Mouse (Mus musculus): ENCODE measurements around the gene Cux1.

Cux1 gene

DNA sequence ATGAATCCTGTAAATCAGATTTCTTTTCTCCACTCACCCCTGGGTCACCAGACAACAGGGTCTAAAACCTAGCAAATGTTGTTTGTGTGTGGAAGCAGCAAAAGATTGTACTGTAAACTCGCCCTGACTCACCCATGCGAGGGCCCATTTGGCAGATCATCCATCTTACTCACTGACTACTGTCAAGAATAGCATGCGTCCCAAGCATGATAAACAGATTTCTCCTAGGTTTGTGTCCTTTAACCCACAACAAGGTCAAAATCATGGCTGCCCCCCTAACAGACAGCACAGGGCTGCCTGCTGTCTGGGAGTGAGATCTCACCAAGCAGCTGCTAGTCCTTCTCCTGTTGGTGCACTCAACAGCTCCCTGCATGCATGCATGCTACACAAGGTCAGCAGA, 277.5 kb downstream of the Cux1 start:
- in situ Hi-C loops (cut with MboI; ENCODE audit: unreplicated experiment in 2 of 2), result loop anchor here in 1 of 2 experiments (25.0 kb wide), 1 partner anchor 423 kb away; no protein-coding TSS in a partner anchor

DNA sequence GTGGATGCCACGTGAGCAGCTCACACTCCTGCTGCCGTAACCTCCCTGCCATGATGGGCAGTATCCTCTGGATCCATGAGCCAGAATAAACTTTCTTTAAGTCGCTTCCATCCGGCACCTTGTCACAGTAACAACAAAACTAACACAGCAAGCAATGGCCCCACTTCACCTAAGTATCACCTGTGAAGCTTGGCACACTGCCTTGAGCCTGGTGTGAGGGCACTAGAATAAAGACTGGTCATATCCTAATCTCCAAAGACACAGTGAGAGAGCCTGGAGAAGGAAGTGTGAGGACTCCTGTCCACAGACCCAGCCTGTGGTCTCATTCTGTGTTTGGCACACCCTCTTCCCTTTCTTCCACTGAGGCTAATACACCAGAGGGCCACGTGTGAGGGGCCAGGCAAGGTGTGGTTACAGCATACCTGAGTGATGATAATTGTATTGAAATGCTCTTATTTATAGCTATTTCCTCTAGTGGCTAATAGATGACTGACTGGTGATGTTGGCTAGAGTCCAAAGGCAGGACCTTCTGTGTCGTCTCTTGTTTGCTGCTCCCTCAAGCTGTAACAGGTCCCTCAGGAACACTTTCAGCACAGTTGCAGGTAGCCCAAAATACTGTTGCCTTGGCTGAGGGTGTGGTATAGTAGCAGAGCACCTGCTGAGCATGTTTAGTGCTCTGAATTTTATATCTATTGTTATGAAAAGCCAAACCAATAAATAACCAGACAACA, 278.8 kb downstream of the Cux1 start:
- in situ Hi-C loops (cut with MboI; ENCODE audit: unreplicated experiment in 2 of 2), result loop anchor here in 1 of 2 experiments (25.0 kb wide), 1 partner anchor 424 kb away; no protein-coding TSS in a partner anchor

DNA sequence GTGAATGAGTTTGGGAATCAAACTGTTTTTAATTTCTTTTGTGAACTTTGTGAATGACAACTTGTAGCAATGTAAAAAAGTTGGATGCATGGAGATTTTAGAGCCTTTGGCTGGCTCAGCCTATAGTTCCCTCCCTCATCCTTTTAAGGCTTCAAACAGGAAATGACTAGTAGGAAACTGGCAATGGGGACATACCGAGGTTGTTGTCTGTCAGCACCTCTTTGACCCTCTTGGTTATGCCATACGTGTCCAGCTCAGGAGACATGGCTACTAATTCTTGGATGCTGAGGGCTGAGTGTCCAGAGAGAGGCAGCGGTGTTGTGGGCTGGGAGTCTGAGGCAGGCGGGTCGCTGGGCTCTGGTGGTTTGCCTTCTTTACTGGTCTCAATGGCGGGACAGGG, 280.7 kb downstream of the Cux1 start:
- in situ Hi-C loops (cut with MboI; ENCODE audit: unreplicated experiment in 2 of 2), result loop anchor here in 1 of 2 experiments (25.0 kb wide), 1 partner anchor 426 kb away; no protein-coding TSS in a partner anchor

DNA sequence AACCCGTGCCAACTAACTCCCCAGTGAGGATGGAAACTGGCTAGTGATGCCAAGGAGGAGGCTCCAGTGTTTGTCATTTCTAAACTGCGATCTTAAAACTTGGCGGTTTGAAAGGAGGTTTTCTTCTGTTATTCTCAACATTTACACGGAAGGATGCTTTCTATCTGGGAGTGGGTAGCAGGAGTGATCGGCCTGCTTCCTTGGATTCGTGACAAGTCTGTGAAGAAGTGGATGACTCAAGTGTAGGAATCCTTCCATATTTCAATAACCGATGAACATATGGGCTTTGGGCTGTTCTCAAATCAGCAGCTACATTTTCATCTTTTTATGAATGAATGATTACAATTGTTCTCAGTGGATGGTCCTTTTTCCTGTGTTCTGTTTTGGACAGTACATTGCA, 282.2 kb downstream of the Cux1 start:
- in situ Hi-C loops (cut with MboI; ENCODE audit: unreplicated experiment in 2 of 2), result loop anchor here in 1 of 2 experiments (25.0 kb wide), 1 partner anchor 427 kb away; no protein-coding TSS in a partner anchor

DNA sequence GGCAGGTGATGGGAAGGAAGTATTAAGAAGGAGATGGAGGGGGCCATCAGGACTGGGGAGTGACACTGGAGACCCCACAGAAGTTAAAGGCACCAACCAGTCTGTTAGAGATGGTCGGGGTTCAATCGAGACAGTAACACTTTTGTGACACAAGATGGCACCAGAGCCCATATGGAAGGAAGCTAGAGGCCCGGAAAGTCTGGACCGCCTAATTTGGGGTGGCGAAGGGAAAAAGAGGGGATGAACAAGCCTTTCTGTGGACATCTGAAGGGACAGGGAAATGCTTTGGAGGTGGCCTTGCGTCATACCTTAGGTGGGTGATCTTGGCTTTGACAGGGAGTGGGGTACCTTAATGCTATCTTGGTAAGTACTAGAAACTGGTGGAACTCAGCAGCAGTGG, 285.9 kb downstream of the Cux1 start:
- in situ Hi-C loops (cut with MboI; ENCODE audit: unreplicated experiment in 2 of 2), result loop anchor here (5.0 to 25.0 kb wide), 3 partner anchors 286 to 431 kb away; partner anchors contain the start of gene Cux1 (in 1 of the 2)

DNA sequence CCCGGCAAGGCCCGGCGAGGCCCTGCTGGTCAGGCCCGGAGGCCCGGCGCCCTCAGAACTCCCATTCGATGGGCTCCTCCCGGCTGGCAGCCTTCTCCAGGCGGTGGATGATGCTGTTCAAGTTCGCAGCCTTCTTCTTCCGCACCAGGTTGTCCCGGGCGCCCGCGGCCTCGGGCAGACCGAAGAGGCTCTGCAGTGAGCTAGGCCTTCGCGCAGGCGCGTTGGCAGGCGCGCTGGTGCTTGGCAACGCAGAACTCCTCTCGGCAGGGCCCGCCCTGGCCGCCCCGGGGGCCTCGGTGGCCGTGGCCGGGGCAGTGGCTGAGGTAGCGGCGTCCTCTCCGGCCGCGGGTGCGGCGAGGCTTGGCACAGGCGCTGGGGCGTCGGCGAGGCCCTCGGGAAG, 292.6 kb downstream of the Cux1 start:
- in situ Hi-C loops (cut with MboI; ENCODE audit: unreplicated experiment in 2 of 2), result loop anchor here in 1 of 2 experiments (25.0 kb wide), 1 partner anchor 438 kb away; no protein-coding TSS in a partner anchor

DNA sequence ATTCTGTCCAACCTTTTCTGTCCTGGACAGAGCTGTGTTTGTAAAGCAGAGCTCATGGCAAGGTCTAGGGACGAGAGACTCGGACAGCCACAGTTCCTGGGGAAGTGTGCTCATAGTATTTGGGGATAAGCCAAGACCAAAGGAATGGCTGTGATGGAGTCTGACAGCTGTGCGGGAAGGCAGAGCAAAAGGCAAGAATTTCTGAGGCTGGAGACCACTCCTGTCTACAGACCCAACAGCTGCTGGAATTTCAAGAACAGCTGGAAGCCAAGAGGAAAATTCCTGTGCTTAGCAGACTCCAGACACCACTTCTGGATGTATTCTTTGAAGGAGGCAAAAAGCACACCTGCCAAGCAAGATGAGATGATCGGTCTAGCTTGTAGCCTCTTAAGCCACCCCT, 297.4 kb downstream of the Cux1 start:
- in situ Hi-C loops (cut with MboI; ENCODE audit: unreplicated experiment in 2 of 2), result no loop called here

DNA sequence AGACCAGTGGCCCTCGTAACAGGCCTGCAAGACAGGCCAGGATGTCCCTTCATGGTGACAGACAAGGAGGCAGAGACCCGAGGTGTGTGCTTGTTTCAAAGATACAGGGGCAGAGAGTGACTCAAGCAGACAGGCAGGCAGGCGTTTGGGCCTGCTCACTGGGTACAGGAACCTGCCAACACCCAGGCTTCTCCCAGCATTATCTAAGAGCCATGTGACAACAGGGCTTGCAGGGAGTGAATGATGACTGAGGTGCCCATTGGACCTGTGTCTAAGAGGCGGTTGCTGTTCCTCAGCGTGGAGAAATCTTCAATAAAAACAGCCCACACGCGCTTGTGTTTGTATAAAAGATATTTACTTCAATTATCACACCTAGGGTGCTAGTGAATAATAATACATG, 301.2 kb downstream of the Cux1 start:
- in situ Hi-C loops (cut with MboI; ENCODE audit: unreplicated experiment in 2 of 2), result no loop called here

DNA sequence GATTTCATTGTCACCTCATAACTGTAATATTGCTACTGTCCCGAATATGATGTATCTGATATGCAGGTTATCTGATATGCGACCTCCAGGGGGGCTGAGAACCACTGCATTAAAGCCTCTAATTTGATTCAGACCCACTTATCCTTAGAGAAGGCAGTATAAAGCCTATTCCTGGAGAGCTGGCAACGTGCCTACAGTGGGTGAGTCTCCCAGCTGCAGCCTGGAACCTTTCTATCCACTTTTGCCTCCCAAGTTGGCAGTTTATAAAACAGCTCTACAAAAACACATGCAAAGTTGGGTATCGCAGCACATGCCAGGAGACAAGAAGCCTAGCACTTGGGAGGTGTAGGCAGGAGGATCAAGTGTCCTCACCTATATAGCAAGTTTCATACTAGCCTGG, 303.9 kb downstream of the Cux1 start:
- in situ Hi-C loops (cut with MboI; ENCODE audit: unreplicated experiment in 2 of 2), result no loop called here

DNA sequence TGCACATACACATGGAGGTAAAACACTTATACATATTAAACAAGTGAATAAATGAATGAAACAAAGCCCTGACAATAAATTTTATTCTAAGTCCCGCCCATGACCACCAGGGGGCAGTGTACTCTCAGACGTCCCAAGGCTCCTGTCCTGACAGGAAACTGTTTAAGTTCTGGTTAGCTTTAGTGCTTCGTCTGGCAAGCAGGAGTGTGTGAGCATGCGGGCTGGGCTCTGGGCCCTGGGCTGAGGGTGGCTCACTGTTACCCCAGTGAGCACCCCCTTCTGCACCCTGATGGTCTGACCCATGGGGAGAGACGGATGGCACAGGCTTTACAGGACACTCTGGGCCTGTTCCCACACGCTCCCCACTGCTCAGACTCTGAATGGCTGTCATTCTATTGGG, 308.4 kb downstream of the Cux1 start:
- in situ Hi-C loops (cut with MboI; ENCODE audit: unreplicated experiment in 2 of 2), result loop anchor here (10.0 kb wide), 2 partner anchors 134 to 364 kb away; no protein-coding TSS in a partner anchor

DNA sequence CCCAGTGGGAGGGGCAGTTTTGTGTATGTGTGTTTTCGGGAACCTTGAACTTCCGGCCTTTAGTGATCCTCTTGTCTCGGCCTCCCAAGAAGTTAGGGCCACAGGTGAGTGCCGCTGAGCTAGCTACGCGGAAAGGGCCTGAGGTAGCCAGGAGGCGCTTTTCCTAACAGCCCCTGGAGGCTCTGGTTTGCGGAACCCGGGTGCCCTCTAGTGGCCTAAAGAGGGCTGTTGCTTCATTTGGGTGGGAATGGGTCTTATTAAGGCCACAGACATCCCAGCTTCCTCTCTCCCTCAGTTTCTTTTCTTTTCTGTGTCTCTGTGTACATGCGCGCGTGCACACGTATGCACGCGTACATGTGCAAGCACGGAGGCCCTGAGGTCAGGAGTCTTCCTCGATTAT, 314.4 kb downstream of the Cux1 start:
- in situ Hi-C loops (cut with MboI; ENCODE audit: unreplicated experiment in 2 of 2), result loop anchor here (5.0 to 10.0 kb wide), 5 partner anchors 51 to 504 kb away; no protein-coding TSS in a partner anchor

DNA sequence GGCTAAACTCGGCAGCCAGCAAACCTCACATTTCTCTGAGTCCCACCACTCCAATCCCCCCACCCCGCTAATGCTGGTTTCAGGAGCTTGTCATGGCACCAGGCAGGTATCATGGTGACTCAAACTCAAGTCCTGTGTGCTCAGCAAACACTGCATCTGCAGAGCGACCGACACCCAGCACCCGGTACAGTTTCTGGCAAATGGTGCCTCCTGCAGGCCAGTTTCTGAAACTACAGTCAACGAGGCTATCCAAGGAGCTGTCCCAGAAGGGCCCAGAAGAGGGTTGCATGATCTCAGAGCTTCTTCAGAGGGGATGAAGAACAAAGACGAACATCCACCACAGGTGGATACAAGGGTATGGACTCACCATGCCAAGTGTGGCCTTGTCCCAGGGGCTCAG, 316.3 kb downstream of the Cux1 start:
- in situ Hi-C loops (cut with MboI; ENCODE audit: unreplicated experiment in 2 of 2), result loop anchor here (5.0 to 10.0 kb wide), 5 partner anchors 49 to 506 kb away; no protein-coding TSS in a partner anchor

DNA sequence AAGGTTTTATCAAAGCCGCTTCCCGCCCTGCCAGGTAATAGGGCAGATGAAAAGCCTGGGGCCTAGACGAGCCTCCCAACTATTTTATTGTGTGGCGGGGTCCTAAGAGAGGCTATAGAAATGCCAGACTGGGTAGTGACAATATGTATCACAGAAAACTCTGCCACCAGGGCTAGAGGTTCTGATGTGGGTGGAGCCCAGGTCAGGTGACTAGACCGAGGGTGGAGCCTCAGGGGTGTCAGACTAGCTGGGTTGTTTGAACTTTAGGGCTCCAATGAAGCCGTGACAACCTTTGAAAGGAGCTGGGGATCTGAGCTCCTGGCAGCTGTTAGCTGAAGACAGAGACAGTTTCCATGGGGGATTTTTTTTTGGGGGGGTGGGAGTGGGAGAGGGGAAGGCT, 318.8 kb downstream of the Cux1 start:
- in situ Hi-C loops (cut with MboI; ENCODE audit: unreplicated experiment in 2 of 2), result loop anchor here in 1 of 2 experiments (5.0 kb wide), 1 partner anchor 46 kb away; no protein-coding TSS in a partner anchor

DNA sequence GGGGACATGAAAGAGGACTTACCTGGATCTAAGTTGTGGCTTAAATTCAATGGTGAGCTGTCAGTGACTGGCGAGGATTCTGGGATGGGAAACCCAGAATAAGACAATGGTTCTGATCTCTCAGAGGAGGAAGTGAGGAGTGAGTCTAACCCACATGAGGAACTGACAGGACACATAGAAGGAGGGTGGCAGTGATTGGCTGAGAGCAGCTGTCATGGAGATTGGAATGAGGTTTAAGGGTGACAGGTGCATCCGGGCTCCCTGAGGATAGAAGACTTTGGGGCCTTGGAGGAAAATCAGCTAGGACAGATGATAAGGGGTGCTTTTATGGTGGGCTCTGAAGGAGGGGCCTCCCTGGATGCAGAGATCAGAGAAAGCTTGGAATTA, 320.8 kb downstream of the Cux1 start, which contains the start of gene Sh2b2:
Gene Sh2b2 (minus strand): TSS at position 105 of the 387 bp plus-strand sequence.
- in situ Hi-C loops (cut with MboI; ENCODE audit: unreplicated experiment in 2 of 2), result loop anchor here in 1 of 2 experiments (5.0 kb wide), 1 partner anchor 44 kb away; no protein-coding TSS in a partner anchor

DNA sequence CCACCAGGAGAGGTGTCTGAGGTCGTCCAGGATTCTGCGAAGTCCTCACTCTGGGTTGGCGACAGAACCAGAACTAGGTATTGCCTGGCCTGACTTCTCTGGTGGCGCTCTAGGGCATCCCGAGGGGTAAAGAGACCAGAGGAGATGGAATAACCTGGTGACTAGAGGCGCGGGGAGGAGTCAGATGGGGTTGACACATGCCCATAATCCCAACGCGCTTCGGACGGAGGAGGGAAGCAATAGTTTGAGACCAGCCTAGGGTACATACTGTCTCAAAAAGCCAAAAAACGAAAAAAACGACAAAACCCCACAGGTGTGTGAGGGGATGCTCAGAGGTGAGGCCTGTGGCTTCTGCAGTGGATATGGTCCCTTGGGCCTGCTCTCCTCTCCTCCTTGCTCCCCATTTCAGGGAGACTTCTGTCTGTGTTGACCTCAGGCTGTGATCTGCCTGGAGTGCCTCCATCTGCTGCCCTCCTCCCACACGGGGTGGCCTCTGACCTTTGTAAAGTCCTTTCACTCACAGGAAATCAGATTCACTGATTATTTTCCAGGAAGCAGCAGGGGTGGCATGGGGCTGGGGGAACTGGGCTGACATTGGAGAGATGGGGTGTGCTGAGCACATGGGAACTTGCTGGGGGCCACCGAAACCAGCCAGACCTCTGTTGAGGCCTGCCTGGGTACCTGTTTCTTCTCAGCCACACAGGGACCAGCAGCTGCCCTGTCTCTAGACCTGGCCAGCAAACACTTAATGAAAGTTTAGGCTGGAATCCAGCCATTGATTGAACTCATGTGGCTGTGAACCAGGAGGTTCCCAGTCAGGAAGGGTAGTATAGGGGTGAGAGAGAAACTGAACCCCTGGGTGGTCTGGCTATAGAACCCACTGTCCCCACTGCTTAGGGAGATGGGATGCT, 321.5 kb downstream of the Cux1 start:
- in situ Hi-C loops (cut with MboI; ENCODE audit: unreplicated experiment in 2 of 2), result loop anchor here in 1 of 2 experiments (5.0 kb wide), 1 partner anchor 43 kb away; no protein-coding TSS in a partner anchor

DNA sequence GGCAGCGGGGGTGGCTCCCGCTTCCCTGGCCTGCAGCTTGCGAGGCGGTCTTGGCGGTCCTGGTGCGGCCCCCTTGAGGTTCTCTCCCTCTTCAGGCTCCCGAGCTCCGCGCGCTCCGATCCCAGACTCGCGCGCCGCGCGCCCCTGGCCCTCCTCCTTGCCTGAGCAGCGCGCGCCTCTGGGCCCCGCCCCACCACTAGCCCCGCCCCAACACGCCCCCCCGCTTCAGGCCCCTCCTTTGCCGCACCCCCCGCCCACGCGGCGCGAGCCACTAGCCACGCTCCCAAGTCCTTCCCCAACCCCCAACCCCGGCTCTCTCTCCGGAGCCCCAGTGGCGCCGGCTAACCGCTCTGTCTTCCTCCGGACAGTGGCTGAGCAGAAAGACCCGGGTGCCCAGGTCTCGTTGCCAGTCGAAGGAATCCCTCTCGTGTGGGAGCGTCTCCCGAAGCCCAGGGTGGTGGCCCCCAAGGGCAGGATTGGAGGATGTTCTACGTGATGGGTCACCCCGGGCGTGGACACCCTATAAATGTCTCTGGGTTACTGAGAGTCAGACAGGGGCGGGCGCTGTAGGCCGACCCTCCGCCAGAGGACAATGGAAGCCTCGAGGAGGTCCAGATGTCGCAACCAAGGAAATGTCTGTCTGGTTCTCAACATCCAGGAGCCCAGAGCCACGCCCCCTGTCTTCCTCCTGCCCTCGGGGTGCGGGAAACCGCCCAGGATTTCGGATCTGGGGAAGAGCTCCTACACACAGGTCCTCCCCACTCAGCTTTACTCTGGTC, 322.3 kb downstream of the Cux1 start:
- in situ Hi-C loops (cut with MboI; ENCODE audit: unreplicated experiment in 2 of 2), result loop anchor here in 1 of 2 experiments (5.0 kb wide), 2 partner anchors 43 to 268 kb away; no protein-coding TSS in a partner anchor

DNA sequence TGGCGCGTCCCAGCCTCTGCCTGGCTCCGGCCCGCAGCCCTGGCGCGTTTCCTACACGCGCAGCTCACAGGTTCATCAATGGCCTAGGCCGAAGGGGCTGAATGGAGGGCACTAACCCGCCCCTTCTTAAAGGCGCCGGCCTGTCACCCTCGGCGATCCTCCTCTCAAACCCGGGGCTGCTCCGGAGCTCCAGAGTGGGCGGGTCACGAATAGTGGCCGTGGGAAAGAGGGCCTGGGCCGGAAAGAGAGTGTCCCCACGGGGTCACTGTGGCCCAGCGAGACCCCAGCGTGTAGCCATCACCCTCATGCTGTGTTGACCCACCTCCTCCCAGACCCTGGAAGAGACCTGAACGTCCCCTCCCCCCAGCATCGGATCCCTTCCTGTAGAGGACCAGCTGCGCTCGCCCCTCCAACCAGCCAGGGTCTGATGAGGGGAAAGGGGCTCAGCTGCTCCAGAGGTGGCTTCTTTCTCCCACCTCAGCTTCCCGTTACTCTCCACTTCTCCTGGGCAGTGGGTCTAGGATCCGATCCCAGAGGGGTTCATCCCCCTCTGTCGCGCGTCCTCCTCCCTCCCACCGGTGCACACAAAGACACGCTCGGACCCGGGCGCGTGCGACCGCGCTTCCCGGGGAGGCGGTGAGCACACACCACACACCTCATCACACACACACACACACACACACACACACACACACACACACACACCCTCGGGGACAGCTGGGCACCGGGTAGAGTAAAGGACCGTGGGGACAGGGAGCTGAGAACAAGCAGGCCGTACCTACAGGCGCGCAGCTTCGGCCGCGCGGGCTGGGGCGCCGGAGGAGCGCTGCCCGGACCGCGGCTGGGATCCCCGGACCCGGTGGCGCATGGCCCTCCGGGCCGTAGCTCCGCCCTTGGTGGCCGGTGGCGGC, 323.2 kb downstream of the Cux1 start:
- in situ Hi-C loops (cut with MboI; ENCODE audit: unreplicated experiment in 2 of 2), result loop anchor here in 1 of 2 experiments (5.0 kb wide), 1 partner anchor 267 kb away; no protein-coding TSS in a partner anchor

DNA sequence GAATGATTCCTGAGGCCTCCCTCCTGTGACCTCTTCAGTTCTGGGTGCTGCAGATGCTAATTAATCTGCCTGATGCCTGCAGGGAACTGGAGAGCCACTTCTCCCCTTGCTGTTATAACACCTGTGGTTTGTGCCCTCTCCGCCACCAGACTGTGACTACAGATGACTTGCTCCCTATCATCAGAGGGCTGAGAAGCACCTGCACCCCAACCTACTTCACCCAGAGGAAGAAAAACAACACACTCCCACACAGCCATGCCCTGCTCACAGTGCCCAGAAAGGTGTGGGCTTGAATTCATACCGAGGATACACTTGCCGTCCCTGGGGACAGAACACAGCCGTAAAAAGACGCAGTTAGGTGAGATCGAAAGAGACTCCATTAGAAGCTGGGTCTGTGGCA, 326.1 kb downstream of the Cux1 start:
- in situ Hi-C loops (cut with MboI; ENCODE audit: unreplicated experiment in 2 of 2), result loop anchor here in 1 of 2 experiments (5.0 kb wide), 1 partner anchor 264 kb away; no protein-coding TSS in a partner anchor
